Mouse (Mus musculus) heart, postnatal 0 days (tissue): ENCODE results near the gene Klc3.

Experiments used
- CTCF ChIP-seq: IDR thresholded peaks from 2 replicates; pipeline ENCODE4 v1.5.1; 2016; ENCODE audit warnings: antibody characterized with exemption, control low read depth, low read depth
- EP300 ChIP-seq: IDR thresholded peaks from 2 replicates; pipeline ENCODE4 v1.6.1; 2016; ENCODE audit warnings: antibody characterized with exemption, low read depth

DNA sequence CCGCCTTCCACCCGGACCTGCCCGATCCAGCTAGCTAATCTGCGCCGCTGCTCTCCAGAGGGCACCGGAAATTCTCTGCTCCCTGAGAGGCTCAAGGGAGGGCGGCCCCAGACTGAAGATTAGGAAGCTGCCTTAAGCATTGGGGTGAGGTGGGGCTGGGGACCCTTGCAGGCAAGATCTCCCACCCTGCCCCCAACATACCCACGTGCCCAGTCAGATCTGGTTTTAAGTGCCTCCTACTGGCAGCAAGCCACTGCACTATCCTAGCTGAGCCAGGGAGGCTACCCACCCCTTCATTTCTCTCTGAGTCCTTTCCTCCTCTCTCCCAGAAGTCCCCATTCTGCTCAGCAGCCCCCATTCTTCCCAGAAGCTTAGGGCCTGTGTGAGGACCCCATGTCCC, 25.9 kb downstream of the Klc3 start:
- TF ChIP-seq CTCF: no peak
- TF ChIP-seq EP300: no peak
